Comparison of ENCODE assay signal across 9 mouse cellular contexts in genomic region chr7:126089782-126090181, GRCm38 (mm10). TPM values are rescaled to one million over a fixed set of nuclear protein-coding genes. Genes with fewer than 3 reads are reported as not detected.
DNase-seq lines count a peak whose midpoint lies in the region; ATAC-seq lines count a peak whose summit lies in the region.
"Had no signal": no experiment of that assay in that cellular context is flagged by ENCODE, and none has a peak within 500 bp of the region (broad histone marks: within the 10 kb centered on the region; RNA-seq: fewer than 3 reads in every experiment).

No protein-coding gene starts in this region.

- DNase-seq in kidney, adult 18-20 months, result peak; percentile 49
- DNase-seq in ES-CJ7 (ENCODE audit: low read depth, low spot score), result peak; percentile 76
- peak; percentile 32 for DNase-seq in c-Kit-negative CD71-positive TER-119-positive erythroid progenitor cells, embryonic 14.5 days (ENCODE audit: low read depth, low spot score)
- peak; percentile 67 for DNase-seq in left cerebral cortex, postnatal 4 days
- DNase-seq in retina, embryonic 14.5 days (ENCODE audit: low spot score), result peak; percentile 86
- DNase-seq in Muller cell, postnatal 12 days (ENCODE audit: inconsistent ontology term), result no peak

- H3K4me2 ChIP-seq in kidney, embryonic 14.5 days (replicated peaks; ENCODE audit: low read depth, low read length), result no peak overlapping the region
- no peak overlapping the region for H3K4me2 ChIP-seq in forebrain, embryonic 15.5 days (replicated peaks)

- 22% methylated on average over 6 of the region's 6 CpGs for WGBS in kidney, embryonic 14.5 days
- WGBS in forebrain, embryonic 15.5 days, result 15% methylated on average over 6 of the region's 6 CpGs

- ATAC-seq in kidney, embryonic 14.5 days (ENCODE audit: low FRiP score, low TSS enrichment), result no peak
- ATAC-seq in forebrain, embryonic 15.5 days (replicated peaks), result 0 out of 2 replicates have a peak, but pooled peaks have one; percentile 10

- H3K27ac ChIP-seq in kidney, embryonic 14.5 days (ENCODE audit: low read depth, low read length), result no peak overlapping the region
- no peak overlapping the region for H3K27ac ChIP-seq in forebrain, embryonic 15.5 days (replicated peaks)

- H3K9ac ChIP-seq in kidney, embryonic 14.5 days (ENCODE audit: low read depth, low read length), result no peak overlapping the region
- H3K9ac ChIP-seq in forebrain, embryonic 15.5 days (replicated peaks), result no peak overlapping the region

- H3K4me1 ChIP-seq in kidney, embryonic 14.5 days (ENCODE audit: control insufficient read depth, insufficient read depth, low read length), result 0 out of 2 replicates have a peak, but pooled peaks cover 2% of the 10 kb centered on the region
- H3K4me1 ChIP-seq in forebrain, embryonic 15.5 days, result peaks cover 24% of the 10 kb centered on the region

- no peaks in the 10 kb centered on the region for H3K27me3 ChIP-seq in kidney, embryonic 14.5 days (ENCODE audit: control insufficient read depth, insufficient read depth, low read length)
- peaks cover 7% of the 10 kb centered on the region for H3K27me3 ChIP-seq in forebrain, embryonic 15.5 days

- no peak overlapping the region for H3K4me3 ChIP-seq in kidney, embryonic 14.5 days (ENCODE audit: low read length)
- H3K4me3 ChIP-seq in forebrain, embryonic 15.5 days, result no peak overlapping the region
- H3K4me3 ChIP-seq: myocyte had no signal

- H3K9me3 ChIP-seq in kidney, embryonic 14.5 days (ENCODE audit: control insufficient read depth, low read length), result no peaks in the 10 kb centered on the region
- no peaks in the 10 kb centered on the region for H3K9me3 ChIP-seq in forebrain, embryonic 15.5 days

- intact Hi-C loops in left cerebral cortex, postnatal 4 days (cut with DNase I), result loop anchor here (10.0 kb wide), 4 partner anchors 255 to 415 kb away; no protein-coding TSS in a partner anchor

- no peaks in the 10 kb centered on the region for H3K36me3 ChIP-seq in kidney, embryonic 14.5 days (ENCODE audit: control insufficient read depth, insufficient read depth, low read length)
- H3K36me3 ChIP-seq in forebrain, embryonic 15.5 days, result no peaks in the 10 kb centered on the region

RNA-seq across cellular contexts. Expression of gene Gsg1l, which starts 7.6 kb away (rescaled TPM):
- 0.50 and 0.51 TPM in 2 replicates for polyA plus RNA-seq in kidney, embryonic 14.5 days (2014; fragmentation: Nextera tagmentation; extraction: Ambion mirVana)
- 5.1 and 5.4 TPM in 2 replicates for polyA plus RNA-seq in forebrain, embryonic 15.5 days (2015; fragmentation: Nextera tagmentation; extraction: Ambion mirVana)
- 10 to 100 TPM; 16.4 to 19.2 TPM for total RNA-seq in left cerebral cortex, postnatal 4 days (2021)
- polyA plus RNA-seq: myocyte had no signal
